Mouse (Mus musculus): ENCODE measurements around the gene Alox8.

Alox8 gene

GRCm38 (mm10) chr11:69180120-69180519 is 17.5 kb downstream of the Alox8 start:
- DNase-seq (ENCODE audit: low spot score in 2 of 2): no peak

- DNase-seq (ENCODE audit: low spot score in 2 of 2): no peak
Observed at GRCm38 (mm10) chr11:69179512-69179911, 18.1 kb downstream of the Alox8 start.

- DNase-seq (ENCODE audit: low spot score in 2 of 2): no peak
Observed at GRCm38 (mm10) chr11:69178525-69178924, 19.1 kb downstream of the Alox8 start.

- DNase-seq (ENCODE audit: low spot score in 2 of 2): no peak
Observed at GRCm38 (mm10) chr11:69174722-69175121, 22.9 kb downstream of the Alox8 start.

- no peak for DNase-seq (ENCODE audit: low spot score in 2 of 2)
Observed at GRCm38 (mm10) chr11:69172606-69173005, 25.0 kb downstream of the Alox8 start.

- peak in 1 of 2 experiments; percentile 37 for DNase-seq (ENCODE audit: low spot score in 2 of 2)
Observed at GRCm38 (mm10) chr11:69171626-69172025, 26.0 kb downstream of the Alox8 start.

- no peak for DNase-seq (ENCODE audit: low spot score in 2 of 2)
Observed at GRCm38 (mm10) chr11:69169313-69169712, 28.3 kb downstream of the Alox8 start.

GRCm38 (mm10) chr11:69156800-69157199 is 40.8 kb downstream of the Alox8 start, which contains the start of gene Alox12b:
Alox12b (plus strand) TSS chr11:69156989.
- DNase-seq (ENCODE audit: low spot score in 2 of 2): no peak

GRCm38 (mm10) chr11:69155351-69155750 is 42.3 kb downstream of the Alox8 start:
- DNase-seq (ENCODE audit: low spot score in 2 of 2): no peak

- DNase-seq (ENCODE audit: low spot score in 2 of 2): no peak
Observed at GRCm38 (mm10) chr11:69153831-69154230, 43.8 kb downstream of the Alox8 start.

GRCm38 (mm10) chr11:69151004-69151403 is 46.6 kb downstream of the Alox8 start:
- DNase-seq (ENCODE audit: low spot score in 2 of 2): no peak

GRCm38 (mm10) chr11:69150444-69150843 is 47.2 kb downstream of the Alox8 start:
- peak; percentile 38 to 66 for DNase-seq (ENCODE audit: low spot score in 2 of 2)

GRCm38 (mm10) chr11:69149728-69150127 is 47.9 kb downstream of the Alox8 start:
- no peak for DNase-seq (ENCODE audit: low spot score in 2 of 2)

- DNase-seq (ENCODE audit: low spot score in 2 of 2): no peak
Observed at GRCm38 (mm10) chr11:69148451-69148960, 49.1 kb downstream of the Alox8 start.

- DNase-seq (ENCODE audit: low spot score in 2 of 2): no peak
Observed at GRCm38 (mm10) chr11:69147546-69147945, 50.1 kb downstream of the Alox8 start.

GRCm38 (mm10) chr11:69135361-69135760 is 62.3 kb downstream of the Alox8 start:
- no peak for DNase-seq (ENCODE audit: low spot score in 2 of 2)

- DNase-seq (ENCODE audit: low spot score in 2 of 2): no peak
Observed at GRCm38 (mm10) chr11:69134622-69134968, 63.0 kb downstream of the Alox8 start.
